Mouse (Mus musculus) spleen, adult 2 months (tissue): ENCODE measurements around the gene Wasf3.
"Not testable (repeated sequence)": the region's sequence is repeated elsewhere in the genome, so short reads cannot be mapped to it uniquely, and the experiment has no call there.

Experiments
- CTCF ChIP-seq: fragments of 200-500 bp; IDR thresholded peaks from 2 replicates; pipeline ENCODE4 v1.5.1; 2011; ENCODE audit warnings: mild to moderate bottlenecking, inconsistent platforms; ENCODE audit not compliant: insufficient read depth, insufficient read length, insufficient replicate concordance; ENCODE audit errors: extremely low read depth
- POLR2A ChIP-seq: fragments of 200-500 bp; IDR thresholded peaks from 2 replicates; pipeline ENCODE4 v1.6.1; 2011; ENCODE audit warnings: low read depth, low read length, inconsistent platforms

DNA sequence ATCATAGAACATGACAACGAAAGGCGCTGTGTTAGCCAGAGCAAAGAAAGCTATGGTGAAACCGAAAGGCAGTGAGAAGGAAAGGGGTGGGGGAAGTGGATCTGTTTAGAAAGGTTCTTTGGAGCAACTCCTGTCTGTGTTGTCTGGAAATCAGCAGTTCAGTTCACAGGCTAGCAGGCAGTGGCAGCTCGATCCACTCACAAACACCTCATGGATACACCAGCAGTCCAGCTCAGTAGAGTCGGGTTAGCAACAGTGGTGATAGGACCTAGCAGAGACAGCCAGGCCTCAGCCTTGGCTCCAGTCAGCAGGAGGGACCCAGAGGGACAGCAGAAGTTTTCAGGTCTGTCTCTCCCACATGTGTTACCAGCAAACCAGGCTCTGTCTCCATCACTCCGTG is 16.2 kb downstream of the Wasf3 start:
- TF ChIP-seq CTCF, POLR2A: not testable (repeated sequence)
